Mouse (Mus musculus): ENCODE measurements at regions not wholly inside any gene's neighbourhood (a gene's known extent, or its start where the extent isn't known, plus 50 kb on each side); places are given as distances from the start of the nearest gene placed in this dataset.

DNA sequence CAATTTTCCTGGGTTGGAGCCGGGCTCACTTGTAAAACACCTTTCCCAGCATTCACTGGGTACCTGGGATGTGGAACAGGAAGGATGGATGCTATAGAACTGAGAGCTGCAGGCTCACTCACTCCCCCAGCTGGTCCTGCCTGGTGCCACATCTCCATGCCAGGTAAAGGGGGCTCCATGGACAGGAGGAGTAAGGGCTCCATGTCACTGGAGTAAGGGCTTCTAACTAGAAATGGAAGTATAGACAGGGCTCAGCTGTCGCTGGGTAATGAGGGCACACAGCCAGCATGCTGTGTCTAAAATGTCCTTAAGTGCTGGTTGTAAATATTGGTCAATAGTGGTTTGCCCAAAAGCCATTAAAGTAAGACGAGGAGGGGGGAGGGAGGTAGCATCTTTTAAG lies 99.4 kb upstream of the Gpr12 start:
- Histone ChIP-seq H3K9me3 (ENCODE audit: low read length) (no peaks in the 10 kb centered on the region), H3K4me1 (ENCODE audit: insufficient read depth, low read length) (peaks cover 20% of the 10 kb centered on the region), H3K36me3 (ENCODE audit: insufficient read depth, low read length) (no peaks in the 10 kb centered on the region), H3K27ac (ENCODE audit: low read length) (no peak overlapping the region), H3K4me3 (ENCODE audit: low read length) (no peak overlapping the region), H3K4me2 (replicated peaks; ENCODE audit: low read depth, low read length) (no peak overlapping the region), H3K27me3 (ENCODE audit: insufficient read depth, low read length) (no peaks in the 10 kb centered on the region), H3K9ac (replicated peaks; ENCODE audit: low read length) (no peak overlapping the region)
- no peak for ATAC-seq (ENCODE audit: low FRiP score, low TSS enrichment)
- WGBS = 27% methylated on average over 3 of the region's 3 CpGs

GRCm38 (mm10) chr5:146683554-146683953 lies 98.5 kb upstream of the Gpr12 start:
- Histone ChIP-seq H3K36me3 (ENCODE audit: insufficient read depth, low read length) (no peaks in the 10 kb centered on the region), H3K9ac (replicated peaks; ENCODE audit: low read length) (no peak overlapping the region), H3K4me1 (ENCODE audit: insufficient read depth, low read length) (peaks cover 29% of the 10 kb centered on the region), H3K27me3 (ENCODE audit: insufficient read depth, low read length) (no peaks in the 10 kb centered on the region), H3K9me3 (ENCODE audit: low read length) (no peaks in the 10 kb centered on the region), H3K27ac (ENCODE audit: low read length) (no peak overlapping the region), H3K4me2 (replicated peaks; ENCODE audit: low read depth, low read length) (no peak overlapping the region), H3K4me3 (ENCODE audit: low read length) (no peak overlapping the region)
- 28% methylated on average over 8 of the region's 8 CpGs for WGBS
- no peak for ATAC-seq (ENCODE audit: low FRiP score, low TSS enrichment)

- no peak for ATAC-seq (ENCODE audit: low FRiP score, low TSS enrichment)
Observed at GRCm38 (mm10) chr5:146682893-146683292, 97.9 kb upstream of the Gpr12 start.

DNA sequence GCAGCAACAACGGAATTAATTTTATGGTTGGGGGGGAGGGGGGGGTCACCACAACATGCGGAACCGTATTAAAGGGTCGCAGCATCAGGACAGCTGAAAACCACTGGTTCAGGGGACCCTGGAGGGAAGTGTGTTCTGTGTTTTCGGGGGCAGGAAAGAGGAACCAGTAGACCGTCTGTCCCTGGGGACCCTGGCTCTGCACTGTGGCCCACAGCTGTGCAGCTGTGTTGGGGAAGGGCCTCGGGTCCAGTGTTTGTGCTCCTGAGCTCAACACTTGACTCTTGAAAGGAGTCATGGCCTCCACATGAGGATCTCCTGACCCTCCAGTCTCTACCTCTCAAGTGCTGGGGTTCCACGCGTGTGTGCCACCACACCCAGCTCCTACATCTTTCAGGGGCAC lies 96.5 kb upstream of the Gpr12 start:
- no peak for ATAC-seq (ENCODE audit: low FRiP score, low TSS enrichment)
- H3K27ac ChIP-seq (ENCODE audit: low read length) = no peak overlapping the region
- no peaks in the 10 kb centered on the region for H3K9me3 ChIP-seq (ENCODE audit: low read length)
- WGBS = 69% methylated on average over 9 of the region's 9 CpGs
- H3K4me2 ChIP-seq (replicated peaks; ENCODE audit: low read depth, low read length) = no peak overlapping the region
- no peaks in the 10 kb centered on the region for H3K27me3 ChIP-seq (ENCODE audit: insufficient read depth, low read length)
- no peak overlapping the region for H3K9ac ChIP-seq (replicated peaks; ENCODE audit: low read length)
- H3K36me3 ChIP-seq (ENCODE audit: insufficient read depth, low read length) = no peaks in the 10 kb centered on the region
- no peak overlapping the region for H3K4me3 ChIP-seq (ENCODE audit: low read length)
- H3K4me1 ChIP-seq (ENCODE audit: insufficient read depth, low read length) = peaks cover 24% of the 10 kb centered on the region

More at GRCm38 (mm10) chr5:146682893-146683292, 97.9 kb upstream of the Gpr12 start:
- Histone ChIP-seq H3K27ac (ENCODE audit: low read length) (no peak overlapping the region), H3K4me3 (ENCODE audit: low read length) (no peak overlapping the region), H3K36me3 (ENCODE audit: insufficient read depth, low read length) (no peaks in the 10 kb centered on the region), H3K9ac (replicated peaks; ENCODE audit: low read length) (no peak overlapping the region), H3K4me2 (replicated peaks; ENCODE audit: low read depth, low read length) (no peak overlapping the region), H3K27me3 (ENCODE audit: insufficient read depth, low read length) (no peaks in the 10 kb centered on the region), H3K4me1 (ENCODE audit: insufficient read depth, low read length) (peaks cover 26% of the 10 kb centered on the region), H3K9me3 (ENCODE audit: low read length) (no peaks in the 10 kb centered on the region)
- WGBS = 23% methylated on average over 5 of the region's 5 CpGs

- no peak for ATAC-seq (ENCODE audit: low FRiP score, low TSS enrichment)
- H3K27ac ChIP-seq (ENCODE audit: low read length) = peak overlapping the region; percentile 54; the same call in 1 of the 2 replicates
- H3K9ac ChIP-seq (replicated peaks; ENCODE audit: low read length) = no peak overlapping the region
Observed at GRCm38 (mm10) chr5:146679198-146679681, 94.2 kb upstream of the Gpr12 start.

DNA sequence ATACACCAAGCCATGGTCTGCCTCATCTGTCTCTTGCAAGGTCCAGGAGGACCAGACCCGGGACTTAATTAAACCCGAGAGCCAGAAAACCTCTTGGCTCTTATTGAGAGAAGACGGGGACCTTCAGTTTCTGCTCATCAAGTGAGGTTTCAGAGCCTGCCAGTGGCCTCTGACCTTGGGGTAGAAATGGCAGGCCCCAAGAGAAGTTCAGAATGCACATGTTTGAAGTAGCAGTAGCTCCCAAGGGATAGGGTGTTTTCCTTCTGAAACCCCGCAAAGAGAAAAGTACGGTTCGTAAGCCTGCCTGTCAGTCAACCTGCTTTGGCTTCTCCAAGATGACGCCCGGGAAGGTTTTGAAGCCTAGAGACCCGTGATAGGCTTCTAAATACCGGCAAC lies 93.7 kb upstream of the Gpr12 start:
- WGBS = 57% methylated on average over 10 of the region's 10 CpGs
- no peaks in the 10 kb centered on the region for H3K27me3 ChIP-seq (ENCODE audit: insufficient read depth, low read length)
- ATAC-seq (ENCODE audit: low FRiP score, low TSS enrichment) = no peak
- peak overlapping the region; percentile 54; the same call in 1 of the 2 replicates for H3K27ac ChIP-seq (ENCODE audit: low read length)
- H3K4me1 ChIP-seq (ENCODE audit: insufficient read depth, low read length) = peaks cover 25% of the 10 kb centered on the region
- no peaks in the 10 kb centered on the region for H3K9me3 ChIP-seq (ENCODE audit: low read length)
- no peak overlapping the region for H3K4me3 ChIP-seq (ENCODE audit: low read length)
- H3K4me2 ChIP-seq (replicated peaks; ENCODE audit: low read depth, low read length) = no peak overlapping the region
- no peaks in the 10 kb centered on the region for H3K36me3 ChIP-seq (ENCODE audit: insufficient read depth, low read length)
- no peak overlapping the region for H3K9ac ChIP-seq (replicated peaks; ENCODE audit: low read length)

More at GRCm38 (mm10) chr5:146679198-146679681, 94.2 kb upstream of the Gpr12 start:
- H3K36me3 ChIP-seq (ENCODE audit: insufficient read depth, low read length) = no peaks in the 10 kb centered on the region
- 27% methylated on average over 6 of the region's 6 CpGs for WGBS
- peaks cover 25% of the 10 kb centered on the region for H3K4me1 ChIP-seq (ENCODE audit: insufficient read depth, low read length)
- H3K4me3 ChIP-seq (ENCODE audit: low read length) = no peak overlapping the region
- H3K27me3 ChIP-seq (ENCODE audit: insufficient read depth, low read length) = no peaks in the 10 kb centered on the region
- H3K4me2 ChIP-seq (replicated peaks; ENCODE audit: low read depth, low read length) = no peak overlapping the region
- H3K9me3 ChIP-seq (ENCODE audit: low read length) = no peaks in the 10 kb centered on the region

DNA sequence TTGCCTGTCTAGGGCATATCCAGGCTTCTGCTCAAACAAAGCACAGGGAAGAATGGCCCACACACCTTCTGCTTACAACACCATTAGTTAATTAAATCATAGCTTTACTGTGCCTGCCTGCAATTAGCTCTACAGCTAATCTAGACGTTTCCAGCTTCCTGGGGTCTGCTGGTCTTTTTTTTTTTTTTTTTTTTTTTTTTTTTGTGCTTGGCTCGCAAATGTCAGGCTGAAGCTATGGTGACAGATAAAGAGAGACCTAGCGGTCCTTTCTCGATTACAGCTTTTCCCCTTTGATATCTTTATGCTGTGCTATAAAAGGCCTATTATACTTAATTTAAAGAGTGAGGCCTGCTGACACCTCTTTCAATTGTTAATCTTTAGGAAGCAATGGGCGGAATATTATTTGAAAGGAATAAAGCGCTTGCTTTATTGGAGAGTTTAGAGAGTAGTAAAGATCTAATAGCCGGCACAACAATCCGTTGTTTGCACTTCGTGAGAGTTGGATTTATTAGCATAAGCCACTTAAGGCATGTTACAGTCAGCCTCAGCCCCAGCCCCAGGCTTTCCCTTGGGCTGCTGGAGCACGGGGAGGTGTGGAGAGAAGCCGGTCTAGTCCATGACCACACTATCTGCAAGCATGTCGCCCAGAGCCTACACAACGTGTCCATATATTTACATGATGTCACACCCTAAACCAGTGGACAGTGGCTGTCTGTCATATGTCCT lies 93.2 kb upstream of the Gpr12 start:
- H3K36me3 ChIP-seq (ENCODE audit: insufficient read depth, low read length) = no peaks in the 10 kb centered on the region
- no peak for ATAC-seq (ENCODE audit: low FRiP score, low TSS enrichment)
- no peak overlapping the region for H3K9ac ChIP-seq (replicated peaks; ENCODE audit: low read length)
- H3K27me3 ChIP-seq (ENCODE audit: insufficient read depth, low read length) = no peaks in the 10 kb centered on the region
- H3K27ac ChIP-seq (ENCODE audit: low read length) = no peak overlapping the region
- H3K9me3 ChIP-seq (ENCODE audit: low read length) = no peaks in the 10 kb centered on the region
- H3K4me2 ChIP-seq (replicated peaks; ENCODE audit: low read depth, low read length) = no peak overlapping the region
- H3K4me3 ChIP-seq (ENCODE audit: low read length) = no peak overlapping the region
- WGBS = 55% methylated on average over 13 of the region's 13 CpGs
- H3K4me1 ChIP-seq (ENCODE audit: insufficient read depth, low read length) = peaks cover 25% of the 10 kb centered on the region

DNA sequence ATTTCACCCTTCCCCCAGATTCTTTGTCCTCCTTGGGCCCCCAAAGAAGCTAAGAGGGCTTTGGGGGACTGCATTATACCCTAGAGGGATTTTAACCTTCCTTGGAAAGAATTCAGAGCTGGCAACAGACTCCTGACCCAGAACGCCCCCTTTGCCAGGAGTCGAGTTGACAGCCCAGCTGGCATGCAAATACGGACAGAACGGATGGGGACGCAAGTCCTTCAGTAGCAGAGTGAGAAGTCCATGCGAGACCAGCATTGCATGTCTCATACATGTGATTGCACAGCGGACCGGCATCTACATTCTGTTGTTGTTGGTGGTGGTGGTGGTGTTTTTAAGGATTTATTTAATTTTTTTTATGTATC lies 92.1 kb upstream of the Gpr12 start:
- no peak overlapping the region for H3K9ac ChIP-seq (replicated peaks; ENCODE audit: low read length)
- H3K27ac ChIP-seq (ENCODE audit: low read length) = peak overlapping the region; percentile 88
- no peaks in the 10 kb centered on the region for H3K36me3 ChIP-seq (ENCODE audit: insufficient read depth, low read length)
- H3K4me3 ChIP-seq (ENCODE audit: low read length) = no peak overlapping the region
- ATAC-seq (ENCODE audit: low FRiP score, low TSS enrichment) = no peak
- no peaks in the 10 kb centered on the region for H3K9me3 ChIP-seq (ENCODE audit: low read length)
- WGBS = 62% methylated on average over 8 of the region's 8 CpGs
- H3K4me1 ChIP-seq (ENCODE audit: insufficient read depth, low read length) = peaks cover 21% of the 10 kb centered on the region
- H3K4me2 ChIP-seq (replicated peaks; ENCODE audit: low read depth, low read length) = no peak overlapping the region
- H3K27me3 ChIP-seq (ENCODE audit: insufficient read depth, low read length) = no peaks in the 10 kb centered on the region

GRCm38 (mm10) chr5:146676470-146677150 lies 91.6 kb upstream of the Gpr12 start:
- Histone ChIP-seq H3K4me1 (ENCODE audit: insufficient read depth, low read length) (peaks cover 21% of the 10 kb centered on the region), H3K27me3 (ENCODE audit: insufficient read depth, low read length) (no peaks in the 10 kb centered on the region), H3K4me3 (ENCODE audit: low read length) (no peak overlapping the region), H3K27ac (ENCODE audit: low read length) (peak overlapping the region; percentile 88), H3K9me3 (ENCODE audit: low read length) (no peaks in the 10 kb centered on the region), H3K4me2 (replicated peaks; ENCODE audit: low read depth, low read length) (no peak overlapping the region), H3K36me3 (ENCODE audit: insufficient read depth, low read length) (no peaks in the 10 kb centered on the region), H3K9ac (replicated peaks; ENCODE audit: low read length) (no peak overlapping the region)
- WGBS = 51% methylated on average over 12 of the region's 12 CpGs
- peak; percentile 69 for ATAC-seq (ENCODE audit: low FRiP score, low TSS enrichment)

DNA sequence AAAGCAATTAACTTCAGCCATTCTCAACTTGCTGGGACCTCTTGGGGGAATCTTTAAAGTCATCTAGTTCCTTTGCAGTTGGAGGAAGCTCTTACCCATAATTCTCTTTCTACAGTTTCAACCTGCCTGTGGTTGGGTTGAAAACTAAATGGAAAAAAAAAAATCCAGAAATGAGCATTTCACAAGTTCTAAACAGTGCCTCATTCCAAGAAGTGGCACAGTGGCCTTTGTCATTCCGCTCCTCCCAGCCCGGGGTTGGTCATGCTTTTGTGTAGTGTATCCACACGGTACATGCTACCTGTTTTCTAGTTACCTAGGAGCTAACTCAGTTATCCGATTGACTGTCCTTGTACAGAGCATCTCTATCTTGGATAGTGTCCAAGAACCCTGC lies 90.8 kb upstream of the Gpr12 start:
- WGBS = 86% methylated on average over 4 of the region's 4 CpGs
- Histone ChIP-seq H3K9me3 (ENCODE audit: low read length) (no peaks in the 10 kb centered on the region), H3K36me3 (ENCODE audit: insufficient read depth, low read length) (no peaks in the 10 kb centered on the region), H3K9ac (replicated peaks; ENCODE audit: low read length) (0 out of 2 replicates have a peak overlapping the region, but pooled peaks have one; percentile 38), H3K4me1 (ENCODE audit: insufficient read depth, low read length) (peaks cover 21% of the 10 kb centered on the region), H3K4me2 (replicated peaks; ENCODE audit: low read depth, low read length) (no peak overlapping the region), H3K4me3 (ENCODE audit: low read length) (no peak overlapping the region), H3K27ac (ENCODE audit: low read length) (peak overlapping the region; percentile 88), H3K27me3 (ENCODE audit: insufficient read depth, low read length) (no peaks in the 10 kb centered on the region)
- ATAC-seq (ENCODE audit: low FRiP score, low TSS enrichment) = peak; percentile 32; the same call in 1 of the 2 replicates
